Mouse (Mus musculus): ENCODE measurements around the gene Ncoa6. TPM values are rescaled to one million over a fixed set of nuclear protein-coding genes. Genes with fewer than 3 reads are reported as not detected.

Ncoa6 gene
- polyA plus RNA-seq, 1 experiment from 2014 or later, result 36.0 TPM

DNA sequence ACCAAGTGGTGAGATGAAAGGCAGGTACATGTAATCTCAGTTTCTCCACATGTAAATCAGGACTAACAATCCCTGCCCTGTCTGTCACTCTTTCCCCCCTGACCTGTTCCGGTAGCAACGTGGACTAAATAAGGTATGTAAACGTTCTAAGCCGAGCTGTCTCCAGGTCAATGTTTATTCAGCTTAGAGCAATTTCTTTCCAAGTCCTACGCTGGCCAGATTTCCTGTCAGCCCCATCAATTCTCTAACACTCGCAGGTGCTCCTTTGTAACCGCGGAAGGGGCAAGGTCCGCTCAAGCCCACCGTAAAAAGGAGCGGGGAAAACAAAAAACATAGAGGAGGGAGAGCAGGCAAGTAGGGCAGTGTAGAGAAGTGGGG is 92.6 kb downstream of the Ncoa6 start:
- H3K9me3 ChIP-seq (ENCODE audit: control insufficient read depth, low read length), result no peaks in the 10 kb centered on the region
- 2% methylated on average over 11 of the region's 11 CpGs for WGBS
- ATAC-seq (ENCODE audit: low read depth), result no peak
- peaks cover 7% of the 10 kb centered on the region; the same call in 1 of the 2 replicates for H3K36me3 ChIP-seq (ENCODE audit: control insufficient read depth, insufficient read depth, low read length)
- H3K4me2 ChIP-seq (ENCODE audit: low read depth, low read length), result peak overlapping the region; percentile 81
- H3K27ac ChIP-seq (ENCODE audit: low read depth, low read length), result peak overlapping the region; percentile 100
- H3K4me1 ChIP-seq (ENCODE audit: control insufficient read depth, insufficient read depth, low read length), result peaks cover 27% of the 10 kb centered on the region
- peak overlapping the region; percentile 99 for H3K9ac ChIP-seq (replicated peaks; ENCODE audit: low read depth, low read length)
- peak overlapping the region; percentile 93 for H3K4me3 ChIP-seq (ENCODE audit: low read depth, low read length)
- H3K27me3 ChIP-seq (ENCODE audit: control insufficient read depth, insufficient read depth, low read length), result no peaks in the 10 kb centered on the region

GRCm38 (mm10) chr2:155380261-155381059 is 93.2 kb downstream of the Ncoa6 start, which contains the start of gene Trp53inp2:
TSS of gene Trp53inp2 (plus strand) at chr2:155381059.
- H3K4me1 ChIP-seq (ENCODE audit: control insufficient read depth, insufficient read depth, low read length), result peaks cover 22% of the 10 kb centered on the region
- peak within 1 kb of the TSS; percentile 99 for H3K9ac ChIP-seq (replicated peaks; ENCODE audit: low read depth, low read length)
- H3K27ac ChIP-seq (ENCODE audit: low read depth, low read length), result peak within 1 kb of the TSS; percentile 100
- no peaks in the 10 kb centered on the region for H3K27me3 ChIP-seq (ENCODE audit: control insufficient read depth, insufficient read depth, low read length)
- peak within 1 kb of the TSS; percentile 93 for H3K4me3 ChIP-seq (ENCODE audit: low read depth, low read length)
- H3K36me3 ChIP-seq (ENCODE audit: control insufficient read depth, insufficient read depth, low read length), result peaks cover 2% of the 10 kb centered on the region; the same call in 1 of the 2 replicates
- peak within 1 kb of the TSS; percentile 81 for H3K4me2 ChIP-seq (ENCODE audit: low read depth, low read length)
- WGBS, result 46% methylated on average over 8 of the region's 8 CpGs
- no peak for ATAC-seq (ENCODE audit: low read depth)
- no peaks in the 10 kb centered on the region for H3K9me3 ChIP-seq (ENCODE audit: control insufficient read depth, low read length)

DNA sequence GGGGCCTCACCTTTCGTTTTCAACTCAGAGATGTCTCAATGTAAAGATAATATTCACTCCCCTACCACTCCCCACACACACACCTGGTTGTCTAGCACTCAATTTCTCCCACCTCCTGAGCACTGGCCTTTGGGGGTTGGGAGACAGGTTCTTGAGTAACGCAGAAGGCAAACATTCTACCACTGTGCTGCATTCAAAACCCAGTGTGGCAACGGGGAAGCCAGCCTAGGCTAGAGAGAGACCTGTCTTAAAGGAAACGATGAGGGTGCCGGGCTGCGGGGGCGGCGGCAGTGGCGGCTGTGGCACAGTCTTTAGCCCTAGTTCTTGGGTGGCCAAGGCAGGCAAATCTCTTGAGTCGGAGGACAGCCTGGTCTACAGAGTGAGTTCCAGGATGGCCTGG is 97.5 kb downstream of the Ncoa6 start:
- no peaks in the 10 kb centered on the region for H3K36me3 ChIP-seq (ENCODE audit: control insufficient read depth, insufficient read depth, low read length)
- H3K4me1 ChIP-seq (ENCODE audit: control insufficient read depth, insufficient read depth, low read length), result no peaks in the 10 kb centered on the region; the same call in 1 of the 2 replicates
- no peak overlapping the region for H3K9ac ChIP-seq (replicated peaks; ENCODE audit: low read depth, low read length)
- H3K4me3 ChIP-seq (ENCODE audit: low read depth, low read length), result no peak overlapping the region
- no peak for ATAC-seq (ENCODE audit: low read depth)
- WGBS, result 85% methylated on average over 10 of the region's 10 CpGs
- no peak overlapping the region for H3K27ac ChIP-seq (ENCODE audit: low read depth, low read length)
- no peaks in the 10 kb centered on the region for H3K27me3 ChIP-seq (ENCODE audit: control insufficient read depth, insufficient read depth, low read length)
- H3K9me3 ChIP-seq (ENCODE audit: control insufficient read depth, low read length), result no peaks in the 10 kb centered on the region
- H3K4me2 ChIP-seq (ENCODE audit: low read depth, low read length), result no peak overlapping the region

- Histone ChIP-seq H3K4me3 (ENCODE audit: low read depth, low read length) (no peak overlapping the region), H3K27ac (ENCODE audit: low read depth, low read length) (no peak overlapping the region), H3K27me3 (ENCODE audit: control insufficient read depth, insufficient read depth, low read length) (no peaks in the 10 kb centered on the region), H3K4me1 (ENCODE audit: control insufficient read depth, insufficient read depth, low read length) (no peaks in the 10 kb centered on the region), H3K9ac (replicated peaks; ENCODE audit: low read depth, low read length) (no peak overlapping the region), H3K4me2 (ENCODE audit: low read depth, low read length) (no peak overlapping the region), H3K36me3 (ENCODE audit: control insufficient read depth, insufficient read depth, low read length) (no peaks in the 10 kb centered on the region), H3K9me3 (ENCODE audit: control insufficient read depth, low read length) (no peaks in the 10 kb centered on the region)
- no peak for ATAC-seq (ENCODE audit: low read depth)
Observed at GRCm38 (mm10) chr2:155374521-155374920, 99.2 kb downstream of the Ncoa6 start.

DNA sequence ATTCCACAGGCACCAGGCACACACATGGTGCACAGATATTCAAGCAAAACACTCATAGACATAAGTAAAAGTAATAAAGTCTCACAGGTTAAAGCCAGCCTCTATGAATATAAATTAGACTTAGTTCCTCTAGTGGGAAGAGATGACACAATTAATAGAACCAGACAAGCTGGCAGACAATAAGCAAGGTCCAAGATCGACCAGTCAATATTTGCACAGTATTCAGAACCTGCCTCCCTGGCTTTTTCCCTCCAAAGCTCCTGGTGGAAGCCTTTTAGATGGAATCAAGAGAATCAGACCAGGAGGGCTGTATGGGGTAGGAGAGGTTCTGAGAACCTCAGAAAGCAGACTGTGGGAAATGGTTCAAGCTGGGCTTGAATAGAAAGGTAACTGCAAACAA is 99.8 kb downstream of the Ncoa6 start:
- H3K36me3 ChIP-seq (ENCODE audit: control insufficient read depth, insufficient read depth, low read length), result no peaks in the 10 kb centered on the region
- no peak overlapping the region for H3K4me2 ChIP-seq (ENCODE audit: low read depth, low read length)
- H3K4me3 ChIP-seq (ENCODE audit: low read depth, low read length), result no peak overlapping the region
- no peak overlapping the region for H3K9ac ChIP-seq (replicated peaks; ENCODE audit: low read depth, low read length)
- H3K9me3 ChIP-seq (ENCODE audit: control insufficient read depth, low read length), result no peaks in the 10 kb centered on the region
- 76% methylated on average over 1 of the region's 1 CpGs for WGBS
- H3K27me3 ChIP-seq (ENCODE audit: control insufficient read depth, insufficient read depth, low read length), result no peaks in the 10 kb centered on the region
- H3K27ac ChIP-seq (ENCODE audit: low read depth, low read length), result no peak overlapping the region
- no peak for ATAC-seq (ENCODE audit: low read depth)
- H3K4me1 ChIP-seq (ENCODE audit: control insufficient read depth, insufficient read depth, low read length), result no peaks in the 10 kb centered on the region

DNA sequence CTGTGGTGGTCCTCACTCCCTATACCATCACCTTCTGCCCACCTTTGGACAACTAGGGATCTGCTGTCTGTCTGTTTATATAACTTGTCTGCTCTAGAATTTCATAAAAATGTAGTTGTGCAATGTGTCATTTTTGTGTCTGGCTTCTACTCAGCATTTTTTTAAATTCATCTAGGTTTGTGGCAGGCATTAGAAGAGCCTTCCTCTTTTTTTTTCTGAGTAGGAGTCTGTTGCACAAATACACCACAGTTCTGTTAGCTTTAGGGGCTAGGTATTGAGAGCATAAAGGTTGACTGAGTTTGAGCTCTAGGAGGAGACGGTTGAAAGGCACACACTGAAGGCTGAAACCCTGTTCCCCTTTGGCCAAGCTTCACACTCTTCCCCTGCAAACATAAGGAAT is 100.4 kb downstream of the Ncoa6 start:
- Histone ChIP-seq H3K4me1 (ENCODE audit: control insufficient read depth, insufficient read depth, low read length) (no peaks in the 10 kb centered on the region), H3K27me3 (ENCODE audit: control insufficient read depth, insufficient read depth, low read length) (no peaks in the 10 kb centered on the region), H3K36me3 (ENCODE audit: control insufficient read depth, insufficient read depth, low read length) (no peaks in the 10 kb centered on the region), H3K4me3 (ENCODE audit: low read depth, low read length) (no peak overlapping the region), H3K9ac (replicated peaks; ENCODE audit: low read depth, low read length) (no peak overlapping the region), H3K27ac (ENCODE audit: low read depth, low read length) (no peak overlapping the region), H3K4me2 (ENCODE audit: low read depth, low read length) (no peak overlapping the region), H3K9me3 (ENCODE audit: control insufficient read depth, low read length) (no peaks in the 10 kb centered on the region)
- ATAC-seq (ENCODE audit: low read depth), result no peak
- WGBS, result 81% methylated on average over 1 of the region's 1 CpGs

DNA sequence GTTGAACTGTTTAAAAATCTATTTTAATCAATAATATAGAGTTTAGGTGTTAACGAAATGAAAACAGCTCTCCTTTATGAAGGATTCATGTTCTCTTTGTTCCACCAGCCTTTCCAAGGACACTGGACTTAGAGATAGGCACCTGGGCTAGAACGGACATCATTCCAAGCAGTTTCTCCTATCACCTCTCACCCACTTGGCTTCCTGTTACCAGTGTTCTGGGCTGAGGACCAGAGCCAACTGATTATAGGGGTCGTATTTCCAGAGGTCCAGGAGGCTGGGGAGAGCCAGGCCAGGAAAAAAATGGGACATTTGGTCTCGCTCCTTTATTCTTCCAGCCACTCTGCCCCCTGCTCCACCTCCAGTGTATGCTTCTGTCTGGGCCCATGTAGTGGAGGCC is 101.2 kb downstream of the Ncoa6 start:
- H3K4me2 ChIP-seq (ENCODE audit: low read depth, low read length), result no peak overlapping the region
- H3K27me3 ChIP-seq (ENCODE audit: control insufficient read depth, insufficient read depth, low read length), result no peaks in the 10 kb centered on the region
- no peak for ATAC-seq (ENCODE audit: low read depth)
- WGBS, result 72% methylated on average over 4 of the region's 4 CpGs
- H3K27ac ChIP-seq (ENCODE audit: low read depth, low read length), result no peak overlapping the region
- no peak overlapping the region for H3K9ac ChIP-seq (replicated peaks; ENCODE audit: low read depth, low read length)
- H3K36me3 ChIP-seq (ENCODE audit: control insufficient read depth, insufficient read depth, low read length), result no peaks in the 10 kb centered on the region
- H3K4me1 ChIP-seq (ENCODE audit: control insufficient read depth, insufficient read depth, low read length), result no peaks in the 10 kb centered on the region
- no peaks in the 10 kb centered on the region for H3K9me3 ChIP-seq (ENCODE audit: control insufficient read depth, low read length)
- H3K4me3 ChIP-seq (ENCODE audit: low read depth, low read length), result no peak overlapping the region

- Histone ChIP-seq H3K4me3 (ENCODE audit: low read depth, low read length) (no peak overlapping the region), H3K4me2 (ENCODE audit: low read depth, low read length) (no peak overlapping the region), H3K27ac (ENCODE audit: low read depth, low read length) (no peak overlapping the region), H3K9me3 (ENCODE audit: control insufficient read depth, low read length) (no peaks in the 10 kb centered on the region), H3K36me3 (ENCODE audit: control insufficient read depth, insufficient read depth, low read length) (no peaks in the 10 kb centered on the region), H3K4me1 (ENCODE audit: control insufficient read depth, insufficient read depth, low read length) (no peaks in the 10 kb centered on the region), H3K27me3 (ENCODE audit: control insufficient read depth, insufficient read depth, low read length) (no peaks in the 10 kb centered on the region), H3K9ac (replicated peaks; ENCODE audit: low read depth, low read length) (no peak overlapping the region)
- WGBS, result 69% methylated on average over 7 of the region's 7 CpGs
- no peak for ATAC-seq (ENCODE audit: low read depth)
Observed at GRCm38 (mm10) chr2:155369333-155369883, 104.3 kb downstream of the Ncoa6 start.

GRCm38 (mm10) chr2:155367635-155368284 is 105.9 kb downstream of the Ncoa6 start:
- no peaks in the 10 kb centered on the region for H3K27me3 ChIP-seq (ENCODE audit: control insufficient read depth, insufficient read depth, low read length)
- no peak overlapping the region for H3K4me3 ChIP-seq (ENCODE audit: low read depth, low read length)
- no peak overlapping the region for H3K9ac ChIP-seq (replicated peaks; ENCODE audit: low read depth, low read length)
- ATAC-seq (ENCODE audit: low read depth), result no peak
- H3K4me1 ChIP-seq (ENCODE audit: control insufficient read depth, insufficient read depth, low read length), result no peaks in the 10 kb centered on the region
- H3K36me3 ChIP-seq (ENCODE audit: control insufficient read depth, insufficient read depth, low read length), result no peaks in the 10 kb centered on the region
- no peak overlapping the region for H3K4me2 ChIP-seq (ENCODE audit: low read depth, low read length)
- no peak overlapping the region for H3K27ac ChIP-seq (ENCODE audit: low read depth, low read length)
- H3K9me3 ChIP-seq (ENCODE audit: control insufficient read depth, low read length), result no peaks in the 10 kb centered on the region
- 84% methylated on average over 7 of the region's 7 CpGs for WGBS

Measured in neural tube, embryonic 14.5 days (tissue).